Mouse (Mus musculus) ES-E14 (cell line): ENCODE measurements at regions not wholly inside any gene's neighbourhood (a gene's known extent, or its start where the extent isn't known, plus 50 kb on each side); places are given as distances from the start of the nearest gene placed in this dataset.

Experiments
- CHD2 ChIP-seq: IDR thresholded peaks from 2 replicates; pipeline ENCODE4 v1.6.1; 2014; ENCODE audit warnings: mild to moderate bottlenecking, low read depth, low read length, inconsistent platforms
- HCFC1 ChIP-seq: IDR thresholded peaks from 2 replicates; pipeline ENCODE4 v1.6.1; 2012; ENCODE audit warnings: low read length, inconsistent platforms, borderline replicate concordance; ENCODE audit not compliant: insufficient read depth
- ZC3H11A ChIP-seq: IDR thresholded peaks from 2 replicates; pipeline ENCODE4 v1.6.1; 2012; ENCODE audit warnings: low read depth, mild to moderate bottlenecking, inconsistent platforms, low read length, borderline replicate concordance
- ZNF384 ChIP-seq: IDR thresholded peaks from 2 replicates; pipeline ENCODE4 v1.6.1; 2012; ENCODE audit warnings: low read depth, low read length, inconsistent platforms

DNA sequence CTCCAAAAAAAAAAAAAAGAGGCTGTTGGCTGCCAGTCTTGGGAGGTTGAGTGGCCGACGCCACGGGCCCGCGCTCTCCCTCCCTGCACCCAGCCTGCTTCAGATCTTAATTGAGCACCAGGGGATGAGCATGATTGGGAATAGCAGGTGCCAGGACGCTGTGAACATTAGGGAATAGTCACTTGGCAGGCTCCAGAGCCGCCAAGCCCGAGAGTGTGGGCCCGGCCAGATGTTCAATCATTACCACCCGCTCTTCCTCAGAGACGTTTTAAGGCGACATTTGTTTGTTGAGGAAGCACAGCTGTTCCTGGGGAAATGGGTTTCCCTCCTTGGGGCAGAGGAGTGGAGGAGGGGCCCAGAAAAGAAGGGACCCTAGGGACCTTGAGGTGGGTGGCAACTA lies 94.0 kb upstream of the Smad3 start:
- TF ChIP-seq CHD2 (no peak), HCFC1 (no peak), ZNF384 (no peak), ZC3H11A (no peak)
